Mouse (Mus musculus): ENCODE results near the gene Rogdi. TPM values are rescaled to one million over a fixed set of nuclear protein-coding genes. Genes with fewer than 3 reads are reported as not detected.

Rogdi gene
- polyA plus RNA-seq, 1 experiment: 251 TPM

DNA sequence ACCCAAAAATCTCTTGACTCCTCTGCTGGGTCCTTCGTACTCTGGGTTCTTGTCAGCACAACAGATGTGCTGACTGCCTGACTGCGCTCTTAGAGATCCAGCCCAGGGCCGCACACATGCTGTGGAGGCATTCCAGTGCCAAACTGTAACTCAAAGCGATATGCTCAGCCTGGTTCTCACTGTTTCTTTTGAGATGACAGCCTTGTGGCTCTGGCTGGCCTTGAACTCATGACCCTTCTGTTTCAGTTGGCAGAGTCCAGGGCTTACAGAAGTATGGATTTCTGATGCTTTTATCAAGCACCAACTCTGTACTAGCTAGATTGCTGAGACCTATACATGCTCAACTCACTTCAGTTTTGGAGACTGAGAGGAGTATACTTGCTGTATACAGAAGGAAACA lies 20.1 kb downstream of the Rogdi start:
- TF ChIP-seq CTCF (conservative IDR thresholded peaks at IDR 0.05; ENCODE audit: insufficient read depth, insufficient read length, low read depth, low read length): no peak
- no peak for TF ChIP-seq POLR2A (IDR thresholded peaks at IDR 0.05; ENCODE audit: low read depth, low read length)
- no peak for DNase-seq
- no peak overlapping the region for H3K27ac ChIP-seq (ENCODE audit: insufficient read depth, low read depth, low read length)
- 90% methylated on average over 4 of the region's 4 CpGs for WGBS
- no peak overlapping the region for H3K4me3 ChIP-seq (ENCODE audit: insufficient read depth, low read depth, low read length)
- H3K4me1 ChIP-seq (ENCODE audit: control insufficient read depth, insufficient read depth, low read length): peaks cover 6% of the 10 kb centered on the region
- H3K27me3 ChIP-seq (replicated peaks; ENCODE audit: control insufficient read depth, insufficient read depth, low read length): no peaks in the 10 kb centered on the region
- no peaks in the 10 kb centered on the region for H3K36me3 ChIP-seq (ENCODE audit: control insufficient read depth, insufficient read depth, low read length)

GRCm38 (mm10) chr16:4984717-4985116 lies 28.6 kb downstream of the Rogdi start:
- Histone ChIP-seq H3K27ac (ENCODE audit: insufficient read depth, low read depth, low read length) (no peak overlapping the region), H3K4me3 (ENCODE audit: insufficient read depth, low read depth, low read length) (no peak overlapping the region), H3K36me3 (ENCODE audit: control insufficient read depth, insufficient read depth, low read length) (no peaks in the 10 kb centered on the region), H3K27me3 (replicated peaks; ENCODE audit: control insufficient read depth, insufficient read depth, low read length) (no peaks in the 10 kb centered on the region), H3K4me1 (ENCODE audit: control insufficient read depth, insufficient read depth, low read length) (no peaks in the 10 kb centered on the region)
- DNase-seq: no peak
- 90% methylated on average over 12 of the region's 12 CpGs for WGBS
- TF ChIP-seq CTCF (conservative IDR thresholded peaks at IDR 0.05; ENCODE audit: insufficient read depth, insufficient read length, low read depth, low read length) (no peak), POLR2A (IDR thresholded peaks at IDR 0.05; ENCODE audit: low read depth, low read length) (no peak)

DNA sequence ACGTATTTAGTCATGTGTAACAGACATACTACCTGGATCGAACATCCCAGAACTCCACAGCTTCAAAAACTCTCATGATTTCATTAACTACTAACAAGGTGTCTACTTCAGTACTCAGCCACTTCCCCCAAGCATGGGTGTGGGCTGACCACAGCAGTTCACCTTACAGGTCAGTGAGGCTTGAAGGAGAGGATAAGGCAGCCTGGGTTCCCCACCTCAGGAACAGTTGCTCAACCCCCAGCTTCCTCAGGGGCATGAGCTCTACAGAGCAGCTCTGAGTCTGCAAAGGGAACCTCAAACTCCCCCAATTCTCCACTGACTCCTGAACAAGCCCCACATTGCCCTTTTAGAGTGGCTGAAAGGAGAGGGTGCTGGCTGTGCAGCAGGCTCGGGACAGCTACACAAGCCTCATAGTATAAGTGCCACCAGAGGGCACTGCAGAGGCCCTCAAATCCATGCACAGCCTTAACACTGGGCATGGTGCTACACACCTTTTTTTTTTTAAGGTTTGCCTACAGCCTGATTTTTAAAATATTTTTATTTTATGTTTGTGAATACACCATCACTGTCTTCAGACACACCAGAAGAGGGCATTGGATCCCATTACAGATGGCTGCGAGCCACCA lies 33.5 kb downstream of the Rogdi start:
- DNase-seq: peak; percentile 52
- H3K36me3 ChIP-seq (ENCODE audit: control insufficient read depth, insufficient read depth, low read length): no peaks in the 10 kb centered on the region
- H3K4me1 ChIP-seq (ENCODE audit: control insufficient read depth, insufficient read depth, low read length): no peaks in the 10 kb centered on the region
- no peak overlapping the region for H3K27ac ChIP-seq (ENCODE audit: insufficient read depth, low read depth, low read length)
- TF ChIP-seq CTCF (conservative IDR thresholded peaks at IDR 0.05; ENCODE audit: insufficient read depth, insufficient read length, low read depth, low read length): peak; percentile 73
- TF ChIP-seq POLR2A (IDR thresholded peaks at IDR 0.05; ENCODE audit: low read depth, low read length): no peak
- no peak overlapping the region for H3K4me3 ChIP-seq (ENCODE audit: insufficient read depth, low read depth, low read length)
- H3K27me3 ChIP-seq (replicated peaks; ENCODE audit: control insufficient read depth, insufficient read depth, low read length): no peaks in the 10 kb centered on the region
- 66% methylated on average over 4 of the region's 4 CpGs for WGBS

DNA sequence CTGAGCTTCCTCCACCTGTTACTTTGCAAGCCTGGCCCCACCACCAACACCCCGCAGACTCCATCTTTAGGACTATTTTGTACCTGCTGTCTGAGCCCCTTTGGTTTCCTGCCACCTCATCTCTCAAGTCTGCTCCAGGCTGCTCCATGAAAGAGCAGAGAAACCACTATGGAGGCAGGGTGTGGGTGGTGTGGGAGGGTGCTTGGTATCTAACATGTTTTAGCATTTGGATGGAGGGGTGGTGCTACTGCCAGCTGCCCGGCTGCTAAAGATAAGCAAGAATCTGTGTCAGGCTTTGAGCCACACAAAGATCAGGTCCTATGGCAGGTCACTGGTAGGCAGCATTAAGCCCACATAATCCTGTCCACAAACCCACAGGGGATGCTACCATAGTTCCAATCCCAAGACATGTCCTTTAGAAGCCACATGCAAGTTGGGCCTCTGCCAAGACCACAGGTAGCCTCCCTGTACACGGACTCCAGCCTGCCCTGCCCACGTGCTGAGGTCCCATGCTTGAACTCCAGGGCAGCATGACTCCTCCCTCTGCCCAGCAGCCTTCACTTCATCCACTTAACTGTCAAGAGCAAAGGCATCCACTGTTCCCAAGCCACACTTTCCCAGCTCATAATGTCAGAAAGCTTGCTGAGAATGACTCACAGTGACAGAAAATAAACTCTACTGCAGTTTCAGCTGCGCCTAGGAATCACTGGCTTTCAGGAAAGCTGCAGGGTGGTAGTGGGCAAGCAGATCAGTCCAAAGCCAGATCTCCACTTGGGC lies 34.9 kb downstream of the Rogdi start:
- peak; percentile 50 for DNase-seq
- WGBS: 54% methylated on average over 5 of the region's 5 CpGs
- no peaks in the 10 kb centered on the region for H3K27me3 ChIP-seq (replicated peaks; ENCODE audit: control insufficient read depth, insufficient read depth, low read length)
- no peak overlapping the region for H3K27ac ChIP-seq (ENCODE audit: insufficient read depth, low read depth, low read length)
- no peaks in the 10 kb centered on the region for H3K4me1 ChIP-seq (ENCODE audit: control insufficient read depth, insufficient read depth, low read length)
- TF ChIP-seq CTCF (conservative IDR thresholded peaks at IDR 0.05; ENCODE audit: insufficient read depth, insufficient read length, low read depth, low read length) (no peak), POLR2A (IDR thresholded peaks at IDR 0.05; ENCODE audit: low read depth, low read length) (no peak)
- no peak overlapping the region for H3K4me3 ChIP-seq (ENCODE audit: insufficient read depth, low read depth, low read length)
- no peaks in the 10 kb centered on the region for H3K36me3 ChIP-seq (ENCODE audit: control insufficient read depth, insufficient read depth, low read length)

DNA sequence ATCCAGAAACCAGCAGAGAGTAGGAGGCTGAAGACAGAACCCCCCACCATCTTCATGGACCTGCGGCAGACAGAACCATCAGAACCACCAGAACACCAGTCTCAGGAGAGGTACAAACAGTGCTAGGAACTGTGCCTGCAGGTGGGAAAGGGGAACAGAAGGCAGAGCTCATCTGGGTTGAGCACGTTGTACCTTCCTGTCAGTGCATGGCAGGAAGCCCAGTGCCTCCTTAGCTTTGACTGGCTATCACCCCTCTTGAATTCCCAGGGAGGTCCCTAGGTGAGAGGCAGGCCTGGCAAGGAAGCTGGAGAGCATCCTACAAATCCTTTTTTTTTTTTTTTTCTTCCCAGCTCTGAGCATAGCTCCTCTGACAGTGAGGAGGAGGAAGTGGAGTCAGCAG lies 37.2 kb downstream of the Rogdi start:
- no peaks in the 10 kb centered on the region for H3K36me3 ChIP-seq (ENCODE audit: control insufficient read depth, insufficient read depth, low read length)

DNA sequence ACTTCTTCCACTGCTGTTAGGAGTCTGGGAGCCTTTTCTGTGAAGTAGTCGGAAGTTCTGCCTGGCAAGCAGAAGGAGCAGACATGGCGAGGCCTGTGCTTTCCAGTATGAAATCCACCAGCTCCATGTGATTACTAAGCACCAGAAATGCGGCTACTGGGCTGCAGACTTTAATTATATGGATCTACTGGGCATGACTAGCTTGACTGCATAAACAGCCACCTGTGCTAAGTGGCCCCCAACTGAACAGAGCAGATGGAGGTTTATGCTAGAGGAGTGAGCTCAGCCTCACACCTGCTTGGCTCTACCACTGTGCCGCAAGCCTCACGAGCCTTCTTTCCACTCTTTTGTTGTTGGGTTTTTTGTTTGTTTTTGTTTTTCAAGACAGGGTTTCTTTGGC lies 38.8 kb downstream of the Rogdi start:
- 90% methylated on average over 5 of the region's 5 CpGs for WGBS
- no peaks in the 10 kb centered on the region for H3K27me3 ChIP-seq (replicated peaks; ENCODE audit: control insufficient read depth, insufficient read depth, low read length)

More for the DNA sequence above, 37.2 kb downstream of the Rogdi start:
- no peak for TF ChIP-seq POLR2A (IDR thresholded peaks at IDR 0.05; ENCODE audit: low read depth, low read length)
- DNase-seq: no peak
- Histone ChIP-seq H3K4me1 (ENCODE audit: control insufficient read depth, insufficient read depth, low read length) (no peaks in the 10 kb centered on the region), H3K27ac (ENCODE audit: insufficient read depth, low read depth, low read length) (no peak overlapping the region), H3K27me3 (replicated peaks; ENCODE audit: control insufficient read depth, insufficient read depth, low read length) (no peaks in the 10 kb centered on the region), H3K4me3 (ENCODE audit: insufficient read depth, low read depth, low read length) (no peak overlapping the region)
- 66% methylated on average over 2 of the region's 2 CpGs for WGBS

DNA sequence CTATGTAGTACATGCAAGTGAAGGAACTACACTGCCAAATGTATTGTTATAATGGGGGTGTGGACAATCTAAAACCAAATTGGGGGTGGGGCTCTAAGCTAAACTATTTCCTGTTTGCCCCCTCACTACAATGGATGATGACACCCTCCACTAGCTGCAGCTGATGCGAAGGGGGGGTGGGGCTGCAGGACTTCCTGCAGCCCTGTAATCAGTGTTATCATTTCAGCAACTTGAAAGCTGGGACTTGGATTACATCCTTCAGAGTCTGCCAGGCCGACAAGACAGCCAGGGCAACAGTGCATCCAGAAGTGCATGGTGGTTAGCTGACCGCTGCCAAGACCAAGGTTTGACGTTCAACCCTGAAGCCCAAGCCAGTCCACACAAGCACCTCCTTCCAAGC lies 41.7 kb downstream of the Rogdi start:
- 56% methylated on average over 4 of the region's 4 CpGs for WGBS
- H3K27me3 ChIP-seq (replicated peaks; ENCODE audit: control insufficient read depth, insufficient read depth, low read length): no peaks in the 10 kb centered on the region
- H3K27ac ChIP-seq (ENCODE audit: insufficient read depth, low read depth, low read length): no peak overlapping the region
- H3K36me3 ChIP-seq (ENCODE audit: control insufficient read depth, insufficient read depth, low read length): no peaks in the 10 kb centered on the region
- DNase-seq: peak; percentile 27
- H3K4me1 ChIP-seq (ENCODE audit: control insufficient read depth, insufficient read depth, low read length): no peaks in the 10 kb centered on the region
- H3K4me3 ChIP-seq (ENCODE audit: insufficient read depth, low read depth, low read length): no peak overlapping the region
- TF ChIP-seq CTCF (conservative IDR thresholded peaks at IDR 0.05; ENCODE audit: insufficient read depth, insufficient read length, low read depth, low read length) (no peak), POLR2A (IDR thresholded peaks at IDR 0.05; ENCODE audit: low read depth, low read length) (no peak)

More for the DNA sequence above, 38.8 kb downstream of the Rogdi start:
- no peaks in the 10 kb centered on the region for H3K4me1 ChIP-seq (ENCODE audit: control insufficient read depth, insufficient read depth, low read length)
- no peak for DNase-seq
- no peak for TF ChIP-seq POLR2A (IDR thresholded peaks at IDR 0.05; ENCODE audit: low read depth, low read length)
- no peak overlapping the region for H3K4me3 ChIP-seq (ENCODE audit: insufficient read depth, low read depth, low read length)
- no peaks in the 10 kb centered on the region for H3K36me3 ChIP-seq (ENCODE audit: control insufficient read depth, insufficient read depth, low read length)
- no peak overlapping the region for H3K27ac ChIP-seq (ENCODE audit: insufficient read depth, low read depth, low read length)
